Mouse (Mus musculus): Measurements from ENCODE around the gene Foxj1.

Foxj1 gene

DNA sequence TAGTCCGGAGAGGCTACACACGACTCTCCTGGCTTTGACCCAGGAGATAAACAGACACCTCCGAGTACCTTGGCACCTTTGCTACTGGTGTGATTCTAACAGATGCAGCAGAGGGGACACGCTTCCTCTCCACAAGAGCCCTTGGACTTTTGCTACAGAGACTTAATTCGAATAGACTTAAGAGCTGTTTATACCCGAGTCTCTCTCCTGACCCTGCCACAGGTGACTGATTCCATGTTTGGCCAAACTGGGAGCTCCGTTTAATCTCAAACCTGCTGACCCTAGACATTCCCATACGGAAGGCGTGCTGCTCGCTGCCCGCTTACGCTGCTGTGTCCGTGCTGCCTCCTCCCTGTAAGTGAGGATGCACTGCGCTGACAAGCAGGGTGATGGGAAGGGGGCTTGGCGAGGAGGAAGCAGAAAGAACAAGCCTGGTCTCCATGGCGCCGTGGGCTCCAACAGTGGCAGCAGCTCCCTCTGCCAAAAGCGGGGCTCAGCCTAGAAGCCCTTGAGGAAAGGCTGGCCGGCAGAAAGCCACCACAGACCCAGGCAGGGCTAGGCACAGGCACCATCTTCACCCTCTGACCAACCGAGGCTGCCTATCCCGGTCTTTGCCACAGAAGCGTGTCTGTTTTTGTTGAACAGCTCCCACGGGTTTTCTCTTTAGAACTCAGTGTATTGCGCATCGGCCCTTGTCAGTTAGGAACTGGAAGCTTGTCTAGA lies 7.0 kb upstream of the Foxj1 start:
- no peak for DNase-seq (ENCODE audit: low read depth)

DNA sequence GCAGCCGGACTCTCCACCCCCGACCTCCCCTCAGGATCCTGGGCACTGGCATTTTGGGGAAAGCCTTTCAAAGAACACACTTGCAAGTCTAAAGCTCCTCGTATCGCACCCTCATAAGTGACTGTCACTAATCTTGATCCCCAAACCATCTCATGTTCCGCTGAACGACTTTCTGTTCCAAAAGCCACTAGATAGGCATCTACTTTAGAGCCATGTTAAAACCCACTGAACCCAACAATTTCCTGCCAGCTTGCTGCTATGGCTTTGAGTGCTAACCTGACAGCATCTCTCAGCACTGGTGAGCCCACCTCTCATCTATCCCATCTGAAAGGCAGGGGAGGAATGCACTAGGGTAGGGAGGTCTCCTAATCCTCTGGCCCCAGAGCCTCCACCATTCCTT lies 2.3 kb upstream of the Foxj1 start:
- peak; percentile 42 for DNase-seq (ENCODE audit: low read depth)

- no peak for DNase-seq (ENCODE audit: low read depth)
These were observed 1.8 kb upstream of the Foxj1 start for GRCm38 (mm10) chr11:116337000-116337399.

DNA sequence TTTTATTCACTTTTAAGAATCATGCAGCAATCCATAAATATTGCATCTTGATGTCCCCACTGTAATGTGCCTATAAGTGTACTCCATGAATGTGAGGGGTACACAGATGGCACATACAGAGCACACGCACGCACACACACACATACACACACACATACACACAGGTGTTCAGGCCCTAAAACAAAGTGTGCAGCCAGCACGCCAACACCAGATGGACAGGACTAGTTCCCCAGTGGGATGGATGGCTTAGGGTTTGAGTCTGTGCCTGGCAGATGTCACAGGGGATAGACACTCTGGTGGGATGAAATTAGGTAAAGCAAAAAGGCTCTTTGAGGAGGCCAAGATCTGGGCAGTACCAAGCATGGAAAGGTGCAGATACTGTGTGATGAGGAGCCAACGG lies 1.2 kb upstream of the Foxj1 start:
- no peak for DNase-seq (ENCODE audit: low read depth)

DNA sequence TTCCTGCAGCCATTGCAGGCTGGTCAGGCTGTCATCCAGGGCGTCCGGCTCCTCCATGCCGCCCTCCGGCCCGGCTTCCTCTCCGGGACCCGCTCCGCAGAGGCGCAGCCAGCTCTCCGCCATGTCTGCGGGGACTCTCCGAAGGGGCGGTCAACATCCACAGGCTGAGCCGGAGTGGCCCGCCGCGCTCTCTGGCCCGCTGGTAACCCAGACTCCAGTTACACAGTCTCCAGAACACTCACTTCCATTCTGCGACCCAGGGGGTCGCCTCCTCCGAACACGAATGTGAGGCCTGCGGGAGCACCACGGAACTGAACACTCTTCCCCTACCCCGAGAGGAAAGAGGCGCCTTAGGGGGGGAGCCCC lies 799 bp downstream of the Foxj1 start:
- peak; percentile 32 for DNase-seq (ENCODE audit: low read depth)

GRCm38 (mm10) chr11:116333526-116334416 lies 1.4 kb downstream of the Foxj1 start:
- DNase-seq (ENCODE audit: low read depth) = peak; percentile 41

DNA sequence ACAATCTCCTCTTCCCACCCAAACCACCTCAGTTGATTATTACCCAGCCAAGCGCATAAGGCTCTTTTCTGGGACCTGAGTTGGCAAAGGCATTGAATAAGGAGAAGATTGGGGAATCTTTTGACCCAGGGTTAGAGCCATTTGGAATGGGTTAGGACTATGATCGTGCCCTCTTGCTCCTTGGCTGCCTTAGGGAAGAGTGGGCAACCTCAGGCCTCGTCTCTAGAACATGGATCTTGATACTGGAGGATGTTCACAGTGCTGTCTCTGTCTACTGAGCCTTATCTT lies 2.3 kb downstream of the Foxj1 start:
- DNase-seq (ENCODE audit: low read depth) = no peak

GRCm38 (mm10) chr11:116332232-116332982 lies 2.8 kb downstream of the Foxj1 start:
- no peak for DNase-seq (ENCODE audit: low read depth)

GRCm38 (mm10) chr11:116330211-116330518 lies 5.0 kb downstream of the Foxj1 start:
- DNase-seq (ENCODE audit: low read depth) = no peak

- no peak for DNase-seq (ENCODE audit: low read depth)
These were observed 5.6 kb downstream of the Foxj1 start for GRCm38 (mm10) chr11:116329314-116330210.

- no peak for DNase-seq (ENCODE audit: low read depth)
These were observed 8.1 kb downstream of the Foxj1 start for GRCm38 (mm10) chr11:116326963-116327603.

GRCm38 (mm10) chr11:116318719-116319659 lies 16.2 kb downstream of the Foxj1 start:
- peak; percentile 91 for DNase-seq (ENCODE audit: low read depth)

DNA sequence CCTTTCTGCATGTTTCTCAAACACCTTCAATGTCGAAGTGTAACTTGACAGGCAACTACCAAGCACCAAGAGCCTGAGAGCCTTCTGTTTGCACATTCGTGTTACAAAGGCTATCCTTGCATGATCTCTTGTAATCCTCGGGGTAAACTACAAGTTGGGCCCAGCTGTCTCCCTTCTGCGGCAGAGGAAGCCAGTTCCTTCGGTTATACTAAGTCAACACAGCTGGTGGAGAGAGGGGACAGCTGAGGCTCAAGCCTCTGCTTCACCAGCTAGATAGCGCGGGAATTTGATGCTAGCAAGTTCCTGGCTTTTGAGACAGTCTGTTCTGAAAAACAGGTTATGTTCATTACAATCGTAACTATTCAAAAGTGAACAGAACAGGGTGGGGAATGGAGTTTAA lies 22.8 kb downstream of the Foxj1 start:
- DNase-seq (ENCODE audit: low read depth) = no peak

GRCm38 (mm10) chr11:116311169-116311568 lies 24.0 kb downstream of the Foxj1 start:
- no peak for DNase-seq (ENCODE audit: low read depth)

DNA sequence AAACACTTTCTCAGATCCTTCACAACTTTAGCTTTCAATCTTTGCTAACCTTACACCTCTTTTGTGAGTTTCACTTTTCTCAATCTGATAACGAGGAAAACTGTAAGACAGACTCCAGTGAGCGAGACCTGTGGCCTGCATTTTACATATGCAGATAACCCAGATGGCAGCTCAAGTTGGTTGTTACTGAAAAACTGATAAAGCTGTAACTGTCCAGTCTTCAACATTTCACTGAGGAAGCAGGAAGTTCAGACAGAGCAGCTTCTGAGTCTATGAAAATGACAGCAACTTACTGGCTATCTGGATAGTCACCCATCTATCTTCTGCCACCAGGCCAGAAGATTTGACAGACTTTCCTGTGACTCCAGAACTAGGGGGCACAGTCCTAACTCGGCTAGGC lies 25.6 kb downstream of the Foxj1 start:
- DNase-seq (ENCODE audit: low read depth) = no peak

- peak; percentile 21 for DNase-seq (ENCODE audit: low read depth)
These were observed 27.3 kb downstream of the Foxj1 start for GRCm38 (mm10) chr11:116307762-116308531.

DNA sequence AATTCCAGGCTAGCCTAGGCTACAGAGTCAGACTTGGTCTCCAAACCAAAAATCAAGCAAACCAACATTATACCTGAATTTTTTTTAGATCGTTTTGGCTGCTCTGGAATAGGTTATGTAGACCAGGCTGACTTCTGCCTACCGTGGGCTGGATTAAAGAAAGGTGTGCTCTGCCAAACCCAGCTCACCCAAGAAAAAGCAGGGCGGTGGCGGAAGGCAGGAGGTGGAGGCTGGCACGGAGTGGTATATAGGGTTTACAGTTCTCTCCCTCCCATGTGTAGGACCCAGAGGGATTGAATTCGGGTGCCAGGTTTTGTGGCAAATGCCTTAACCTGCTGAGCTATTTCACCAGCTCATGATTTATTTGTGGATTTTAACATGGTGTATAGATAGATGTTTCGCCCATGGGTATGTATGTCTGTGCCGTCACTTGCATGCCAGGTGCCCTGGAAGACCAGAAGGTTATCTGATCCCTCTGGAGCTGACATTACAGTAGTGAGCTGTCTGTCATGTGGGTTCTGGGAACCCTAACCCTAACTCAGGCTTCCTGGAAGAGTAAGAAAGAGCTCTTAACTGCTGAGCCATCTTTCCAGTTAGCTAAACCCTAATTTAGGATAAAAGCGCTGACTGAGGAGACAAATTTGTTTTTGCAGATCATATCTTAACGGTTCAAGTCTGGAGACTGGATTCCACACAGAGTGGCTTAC lies 28.0 kb downstream of the Foxj1 start, which contains the start of gene Exoc7:
TSS of gene Exoc7 (minus strand) at position 215 of the 707 bp plus-strand sequence.
- no peak for DNase-seq (ENCODE audit: low read depth)

GRCm38 (mm10) chr11:116306126-116306982 lies 28.8 kb downstream of the Foxj1 start:
- peak; percentile 97 for DNase-seq (ENCODE audit: low read depth)

All from induced T-regulatory cell, adult 2 months (primary cell).